Mouse (Mus musculus) midbrain, embryonic 10.5 days (tissue): ENCODE results near the gene Gnaz. TPM values are rescaled to one million over a fixed set of nuclear protein-coding genes. Genes with fewer than 3 reads are reported as not detected.
"Not testable (repeated sequence)": the region's sequence is repeated elsewhere in the genome, so short reads cannot be mapped to it uniquely, and the experiment has no call there.

Experiments
- DNase-seq: peaks from one replicate; pipeline ENCODE4 v3.0.0-alpha.2; 2017; ENCODE audit warnings: low spot score
- H3K27ac ChIP-seq: fragments of 300-500 bp; sonication (generic); replicated peaks from 2 replicates; pipeline ENCODE4 v1.5.1; 2016; ENCODE audit warnings: mild to moderate bottlenecking
- H3K27me3 ChIP-seq: fragments of 300-500 bp; sonication (generic); 2 replicates; pipeline ENCODE4 v1.6.1; 2016; ENCODE audit warnings: low read depth, mild to moderate bottlenecking; ENCODE audit not compliant: poor library complexity, severe bottlenecking
- H3K36me3 ChIP-seq: fragments of 300-500 bp; sonication (generic); 2 replicates; pipeline ENCODE4 v1.6.1; 2016; ENCODE audit warnings: mild to moderate bottlenecking, moderate library complexity
- H3K4me1 ChIP-seq: fragments of 300-500 bp; sonication (generic); 2 replicates; pipeline ENCODE4 v1.6.1; 2016
- H3K4me3 ChIP-seq: fragments of 300-500 bp; sonication (generic); 2 replicates; pipeline ENCODE4 v1.5.1; 2016; ENCODE audit warnings: mild to moderate bottlenecking, moderate library complexity
- H3K9me3 ChIP-seq: fragments of 300-500 bp; sonication (generic); replicated peaks from 2 replicates; pipeline ENCODE4 v1.6.1; 2016; ENCODE audit warnings: mild to moderate bottlenecking
- WGBS: fragments of 180-500 bp; shearing (Covaris S2); methylation state at CpG from one replicate; pipeline ENCODE4 v1.1.7; 2016; 5-methylcytosine and 5-hydroxymethylcytosine counted together
- polyA plus RNA-seq: library from polyadenylated mRNA; unstranded; fragments of >200 nt; fragmentation: Nextera tagmentation; extraction: Ambion mirVana; gene quantifications from 2 replicates; pipeline ENCODE4 v1.2.1, GENCODE M21; 2016

Gene Gnaz
- polyA plus RNA-seq, 1 experiment from 2014 or later: 7.6 TPM

- 78% methylated on average over 14 of the region's 14 CpGs for WGBS
Observed at GRCm38 (mm10) chr10:75015465-75015864, 48.5 kb downstream of the Gnaz start.

GRCm38 (mm10) chr10:75016481-75016880, 49.5 kb downstream of the Gnaz start:
- H3K36me3 ChIP-seq: peaks cover 6% of the 10 kb centered on the region; the same call in 1 of the 2 replicates
- H3K27me3 ChIP-seq: no peaks in the 10 kb centered on the region
- peaks cover 13% of the 10 kb centered on the region for H3K4me1 ChIP-seq
- DNase-seq: no peak
- H3K4me3 ChIP-seq: no peak overlapping the region
- H3K27ac ChIP-seq: no peak overlapping the region
- WGBS: 92% methylated on average over 4 of the region's 4 CpGs
- H3K9me3 ChIP-seq: no peaks in the 10 kb centered on the region

More at GRCm38 (mm10) chr10:75015465-75015864, 48.5 kb downstream of the Gnaz start:
- Histone ChIP-seq H3K27me3 (no peaks in the 10 kb centered on the region), H3K4me1 (peaks cover 13% of the 10 kb centered on the region), H3K9me3 (no peaks in the 10 kb centered on the region), H3K27ac (no peak overlapping the region), H3K4me3 (no peak overlapping the region), H3K36me3 (peaks cover 6% of the 10 kb centered on the region; the same call in 1 of the 2 replicates)
- DNase-seq: no peak

GRCm38 (mm10) chr10:75020271-75020670, 53.3 kb downstream of the Gnaz start:
- Histone ChIP-seq H3K4me1 (peaks cover 10% of the 10 kb centered on the region), H3K27me3 (no peaks in the 10 kb centered on the region), H3K9me3 (no peaks in the 10 kb centered on the region; the same call in 1 of the 2 replicates), H3K27ac (no peak overlapping the region), H3K4me3 (no peak overlapping the region), H3K36me3 (peaks cover 3% of the 10 kb centered on the region; the same call in 1 of the 2 replicates)
- DNase-seq: no peak
- 66% methylated on average over 2 of the region's 2 CpGs for WGBS

- DNase-seq: peak; percentile 70
- H3K27me3 ChIP-seq: no peaks in the 10 kb centered on the region
- 25% methylated on average over 6 of the region's 6 CpGs for WGBS
- no peak overlapping the region for H3K27ac ChIP-seq
- H3K4me3 ChIP-seq: no peak overlapping the region
- H3K4me1 ChIP-seq: peaks cover 7% of the 10 kb centered on the region; the same call in 1 of the 2 replicates
- H3K9me3 ChIP-seq: no peaks in the 10 kb centered on the region; the same call in 1 of the 2 replicates
- H3K36me3 ChIP-seq: no peaks in the 10 kb centered on the region
Observed at GRCm38 (mm10) chr10:75021138-75021537, 54.2 kb downstream of the Gnaz start.

GRCm38 (mm10) chr10:75026491-75026890, 59.5 kb downstream of the Gnaz start:
- Histone ChIP-seq H3K4me3 (no peak overlapping the region), H3K27ac (no peak overlapping the region), H3K9me3 (no peaks in the 10 kb centered on the region; the same call in 1 of the 2 replicates), H3K4me1 (no peaks in the 10 kb centered on the region), H3K27me3 (no peaks in the 10 kb centered on the region), H3K36me3 (no peaks in the 10 kb centered on the region)
- DNase-seq: no peak
- WGBS: 72% methylated on average over 8 of the region's 8 CpGs

- WGBS: 86% methylated on average over 8 of the region's 8 CpGs
- H3K36me3 ChIP-seq: no peaks in the 10 kb centered on the region
- DNase-seq: no peak
- no peaks in the 10 kb centered on the region for H3K9me3 ChIP-seq
- no peak overlapping the region for H3K4me3 ChIP-seq
- H3K4me1 ChIP-seq: peaks cover 17% of the 10 kb centered on the region
- H3K27ac ChIP-seq: no peak overlapping the region
- no peaks in the 10 kb centered on the region for H3K27me3 ChIP-seq
Observed at GRCm38 (mm10) chr10:75028743-75029142, 61.8 kb downstream of the Gnaz start.

GRCm38 (mm10) chr10:75029677-75030076, 62.7 kb downstream of the Gnaz start:
- H3K27ac ChIP-seq: no peak overlapping the region
- H3K36me3 ChIP-seq: no peaks in the 10 kb centered on the region
- WGBS: 92% methylated on average over 3 of the region's 3 CpGs
- no peak overlapping the region for H3K4me3 ChIP-seq
- no peaks in the 10 kb centered on the region for H3K9me3 ChIP-seq
- H3K4me1 ChIP-seq: peaks cover 21% of the 10 kb centered on the region
- no peaks in the 10 kb centered on the region for H3K27me3 ChIP-seq
- DNase-seq: no peak

GRCm38 (mm10) chr10:75030234-75030633, 63.3 kb downstream of the Gnaz start:
- no peaks in the 10 kb centered on the region for H3K36me3 ChIP-seq
- no peak overlapping the region for H3K4me3 ChIP-seq
- WGBS: 81% methylated on average over 3 of the region's 3 CpGs
- no peak overlapping the region for H3K27ac ChIP-seq
- no peak for DNase-seq
- 0 out of 2 replicates have a peak, but pooled peaks cover under 1% of the 10 kb centered on the region for H3K27me3 ChIP-seq
- no peaks in the 10 kb centered on the region for H3K9me3 ChIP-seq
- H3K4me1 ChIP-seq: peaks cover 22% of the 10 kb centered on the region

GRCm38 (mm10) chr10:75031345-75032114, 64.6 kb downstream of the Gnaz start:
- no peak overlapping the region for H3K27ac ChIP-seq
- WGBS: 83% methylated on average over 5 of the region's 5 CpGs
- H3K4me3 ChIP-seq: no peak overlapping the region
- peaks cover 10% of the 10 kb centered on the region; the same call in 1 of the 2 replicates for H3K27me3 ChIP-seq
- no peaks in the 10 kb centered on the region for H3K9me3 ChIP-seq
- no peak for DNase-seq
- H3K36me3 ChIP-seq: no peaks in the 10 kb centered on the region
- H3K4me1 ChIP-seq: peaks cover 27% of the 10 kb centered on the region

GRCm38 (mm10) chr10:75032395-75032794, 65.4 kb downstream of the Gnaz start, which contains the start of gene Rsph14:
Gene Rsph14, minus strand, starts transcription at chr10:75032586.
- WGBS: 26% methylated on average over 10 of the region's 10 CpGs
- DNase-seq: peak; percentile 68

GRCm38 (mm10) chr10:75036883-75037379, 70.0 kb downstream of the Gnaz start, which contains the start of gene Rab36:
Gene Rab36, plus strand, starts transcription at chr10:75037058.
- H3K27ac ChIP-seq: peak within 1 kb of the TSS; percentile 89
- H3K27me3 ChIP-seq: peaks cover 10% of the 10 kb centered on the region; the same call in 1 of the 2 replicates
- peaks cover 45% of the 10 kb centered on the region for H3K4me1 ChIP-seq
- H3K36me3 ChIP-seq: no peaks in the 10 kb centered on the region
- no peaks in the 10 kb centered on the region for H3K9me3 ChIP-seq
- under 1% methylated on average over 36 of the region's 36 CpGs for WGBS
- peak; percentile 99 for DNase-seq
- H3K4me3 ChIP-seq: peak within 1 kb of the TSS; percentile 59

More at GRCm38 (mm10) chr10:75032395-75032794, 65.4 kb downstream of the Gnaz start, which contains the start of gene Rsph14:
- Histone ChIP-seq H3K27me3 (peaks cover 10% of the 10 kb centered on the region; the same call in 1 of the 2 replicates), H3K9me3 (no peaks in the 10 kb centered on the region), H3K27ac (no peak within 1 kb of the TSS; the same call in 1 of the 2 replicates), H3K4me1 (peaks cover 36% of the 10 kb centered on the region), H3K4me3 (no peak within 1 kb of the TSS), H3K36me3 (no peaks in the 10 kb centered on the region)

- not testable (repeated sequence) for H3K27ac ChIP-seq, H3K4me3 ChIP-seq, H3K27me3 ChIP-seq, DNase-seq, H3K9me3 ChIP-seq, H3K36me3 ChIP-seq
- peaks cover 34% of the 10 kb centered on the region for H3K4me1 ChIP-seq
- 17% methylated on average over 1 of the region's 1 CpGs for WGBS
Observed at GRCm38 (mm10) chr10:75042060-75042459, 75.1 kb downstream of the Gnaz start.

- Histone ChIP-seq H3K9me3 (no peaks in the 10 kb centered on the region), H3K4me1 (peaks cover 21% of the 10 kb centered on the region), H3K27ac (0 out of 2 replicates have a peak overlapping the region, but pooled peaks have one; percentile 13), H3K27me3 (no peaks in the 10 kb centered on the region), H3K36me3 (peaks cover 10% of the 10 kb centered on the region), H3K4me3 (no peak overlapping the region)
- DNase-seq: no peak
- WGBS: 41% methylated on average over 7 of the region's 7 CpGs
Observed at GRCm38 (mm10) chr10:75044459-75044858, 77.5 kb downstream of the Gnaz start.
